Mouse (Mus musculus) activated CD4-positive, CD25-positive, alpha-beta regulatory T cell, adult 9 weeks (primary cell): ENCODE measurements around the gene Gm10424. TPM values are rescaled to one million over a fixed set of nuclear protein-coding genes. Genes with fewer than 3 reads are reported as not detected.

Experiments
- polyA plus RNA-seq: library from polyadenylated mRNA; unstranded; fragments of 100-300 nt; shearing (Covaris generic); gene quantifications from one replicate; pipeline ENCODE4 v1.2.1, GENCODE M21; 2017

Gm10424 gene
- not detected for polyA plus RNA-seq

GRCm38 (mm10) chr5:95272668-95273067 lies at the start of gene Gm10424:
Gm10424 (minus strand) TSS chr5:95272768.

GRCm38 (mm10) chr5:95305611-95306010 lies 33.0 kb upstream of the Gm10424 start, which contains the start of gene Gm3259:
Gm3259 (plus strand) TSS chr5:95305911.

Other genes with a start within 250 kb of the Gm10424 start
- not detected for gene Gm7942, start 165.8 kb downstream of the Gm10424 start, polyA plus RNA-seq
- 0.20 TPM for gene Gm16513, start 90.1 kb downstream of the Gm10424 start, polyA plus RNA-seq
- not detected for gene Gm3259, start 33.1 kb upstream of the Gm10424 start, polyA plus RNA-seq
- gene D5Ertd577e, start 184.0 kb upstream of the Gm10424 start, polyA plus RNA-seq, result not detected
- gene Gm3286, start 238.0 kb upstream of the Gm10424 start, polyA plus RNA-seq, result not detected